Mouse (Mus musculus) lung, postnatal 0 days (tissue): ENCODE results near the gene Wdr73.

Experiments used
- CTCF ChIP-seq: IDR thresholded peaks from 2 replicates; pipeline ENCODE4 v1.5.1; 2016; ENCODE audit warnings: antibody characterized with exemption, mild to moderate bottlenecking
- EP300 ChIP-seq: IDR thresholded peaks from 2 replicates; pipeline ENCODE4 v1.6.1; 2016; ENCODE audit warnings: antibody characterized with exemption, mild to moderate bottlenecking, control low read depth

DNA sequence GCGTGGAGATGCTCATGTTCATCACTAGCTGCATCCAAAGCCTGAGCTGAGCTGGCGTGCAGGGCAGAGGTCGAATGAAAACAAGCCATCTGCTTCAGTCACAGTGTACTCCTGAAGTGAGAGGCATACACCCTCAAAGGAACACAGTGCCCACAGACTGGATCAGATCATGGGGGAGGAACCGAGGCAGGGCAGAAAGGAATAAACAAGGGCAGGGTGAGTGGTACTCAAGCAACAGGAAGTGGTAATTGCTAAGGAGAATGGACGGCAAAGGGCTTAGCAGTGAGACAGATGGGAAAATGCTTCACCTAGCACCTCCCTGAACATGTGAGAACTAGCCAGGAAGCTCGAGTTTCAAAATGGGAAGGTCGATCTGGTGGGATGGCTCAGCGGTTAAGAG lies 11.4 kb upstream of the Wdr73 start:
- TF ChIP-seq CTCF (no peak), EP300 (no peak)
